Mouse (Mus musculus) splenic B cell, adult 2 months (primary cell): ENCODE results near the gene 1700086D15Rik.

Source experiments
- DNase-seq: peaks from one replicate; pipeline ENCODE4 v3.0.0-alpha.2; 2011; ENCODE audit warnings: low read depth, low spot score
- H3K27me3 ChIP-seq: 2 replicates; pipeline ENCODE4 v1.6.1; 2012; ENCODE audit warnings: mild to moderate bottlenecking, low read length, moderate library complexity, mixed read lengths; ENCODE audit not compliant: control insufficient read depth, poor library complexity, insufficient read depth, severe bottlenecking
- H3K36me3 ChIP-seq: 2 replicates; pipeline ENCODE4 v1.6.1; 2012; ENCODE audit warnings: mild to moderate bottlenecking, low read length, moderate library complexity, mixed read lengths; ENCODE audit not compliant: control insufficient read depth, poor library complexity, insufficient read depth, severe bottlenecking

1700086D15Rik gene

DNA sequence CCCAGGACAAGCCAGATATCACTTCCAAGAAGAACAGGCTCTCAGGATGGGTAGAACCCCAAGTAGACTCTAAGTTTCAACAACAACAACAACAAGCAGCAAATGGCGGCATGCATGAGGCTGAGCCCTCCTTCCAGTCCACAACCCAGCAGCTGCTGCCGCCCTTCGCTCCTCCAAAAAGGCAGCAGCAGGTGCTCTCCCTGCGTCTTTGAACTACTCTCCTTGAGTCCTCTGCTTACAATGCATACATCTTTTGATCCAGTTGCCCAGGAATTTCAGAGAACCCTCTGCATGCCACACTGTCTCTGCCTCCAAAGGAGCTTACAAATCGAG is 1.1 kb downstream of the 1700086D15Rik start:
- Histone ChIP-seq H3K27me3 (no peaks in the 10 kb centered on the region), H3K36me3 (no peaks in the 10 kb centered on the region)
- DNase-seq = no peak

DNA sequence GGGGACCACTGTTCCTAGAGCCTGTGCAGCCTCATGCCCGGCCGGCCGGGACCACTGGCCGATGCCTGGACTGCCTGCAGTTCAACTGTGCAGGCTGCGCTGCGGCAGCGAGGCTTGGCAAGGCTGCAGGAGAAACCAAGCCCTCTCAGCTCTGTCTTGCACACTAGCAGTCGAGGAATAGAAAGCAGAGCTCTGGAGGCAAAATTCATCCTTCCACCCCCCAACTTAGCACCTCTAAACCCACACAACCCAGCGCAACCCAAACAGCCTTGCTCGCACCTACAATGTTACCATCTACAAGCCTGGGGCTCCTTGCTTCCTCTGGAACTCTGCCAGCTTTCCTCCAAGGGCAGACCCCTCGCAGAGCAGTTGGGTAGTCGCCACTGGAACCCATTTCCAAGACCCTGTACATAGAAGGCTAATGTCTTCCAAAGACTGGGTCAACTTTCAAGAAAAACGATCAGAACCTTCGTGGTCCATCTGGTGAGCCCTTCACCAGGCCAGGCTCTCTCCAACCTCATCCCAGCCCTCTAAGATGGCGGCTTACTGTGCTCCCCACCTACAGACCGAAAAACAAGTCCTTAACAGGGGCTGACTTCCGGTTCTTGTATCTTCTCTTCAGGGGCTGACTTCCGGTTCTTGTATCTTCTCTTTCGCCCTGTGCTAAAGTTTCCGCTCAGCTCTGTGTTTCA is 1.6 kb downstream of the 1700086D15Rik start:
- Histone ChIP-seq H3K36me3 (no peaks in the 10 kb centered on the region), H3K27me3 (no peaks in the 10 kb centered on the region)
- no peak for DNase-seq

DNA sequence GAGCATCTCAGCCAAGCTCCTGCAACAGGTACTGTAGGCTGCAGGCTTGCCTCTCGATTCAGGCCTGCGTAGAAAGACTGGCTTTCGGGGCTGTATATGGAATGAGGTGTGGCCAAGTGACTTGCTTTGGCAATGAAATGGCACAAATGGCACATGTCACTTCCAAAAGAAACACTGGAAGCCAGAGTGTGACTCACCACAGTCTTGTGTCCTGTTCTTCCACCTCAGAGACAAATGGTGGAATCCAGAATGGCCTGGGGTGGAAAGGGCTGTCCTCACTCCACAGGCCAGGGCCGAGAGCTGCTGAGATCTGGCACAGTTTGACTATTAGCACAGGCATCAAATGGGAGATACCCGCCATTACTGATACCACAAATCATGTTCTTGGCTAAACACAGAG is 6.7 kb downstream of the 1700086D15Rik start:
- H3K36me3 ChIP-seq = no peaks in the 10 kb centered on the region
- H3K27me3 ChIP-seq = no peaks in the 10 kb centered on the region
- no peak for DNase-seq

DNA sequence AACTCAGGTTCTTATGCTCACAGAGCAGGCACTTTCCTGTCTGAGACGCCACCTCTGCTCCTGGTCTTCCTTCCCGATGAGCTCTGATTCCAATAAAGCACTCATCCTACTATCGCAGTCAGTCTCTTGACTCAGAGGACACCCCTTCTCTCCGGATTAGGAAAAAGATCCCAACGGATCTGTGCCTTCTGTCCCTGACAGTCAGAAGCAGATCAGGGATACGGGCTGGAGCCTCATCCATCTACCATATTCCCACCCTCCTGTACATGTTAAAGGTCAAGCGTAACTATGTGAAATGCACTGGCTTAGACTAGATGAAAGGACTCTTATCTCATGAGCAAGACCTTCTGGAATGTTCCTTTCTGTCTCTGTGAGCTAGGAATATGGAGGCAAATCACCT is 11.2 kb downstream of the 1700086D15Rik start:
- H3K36me3 ChIP-seq = no peaks in the 10 kb centered on the region

DNA sequence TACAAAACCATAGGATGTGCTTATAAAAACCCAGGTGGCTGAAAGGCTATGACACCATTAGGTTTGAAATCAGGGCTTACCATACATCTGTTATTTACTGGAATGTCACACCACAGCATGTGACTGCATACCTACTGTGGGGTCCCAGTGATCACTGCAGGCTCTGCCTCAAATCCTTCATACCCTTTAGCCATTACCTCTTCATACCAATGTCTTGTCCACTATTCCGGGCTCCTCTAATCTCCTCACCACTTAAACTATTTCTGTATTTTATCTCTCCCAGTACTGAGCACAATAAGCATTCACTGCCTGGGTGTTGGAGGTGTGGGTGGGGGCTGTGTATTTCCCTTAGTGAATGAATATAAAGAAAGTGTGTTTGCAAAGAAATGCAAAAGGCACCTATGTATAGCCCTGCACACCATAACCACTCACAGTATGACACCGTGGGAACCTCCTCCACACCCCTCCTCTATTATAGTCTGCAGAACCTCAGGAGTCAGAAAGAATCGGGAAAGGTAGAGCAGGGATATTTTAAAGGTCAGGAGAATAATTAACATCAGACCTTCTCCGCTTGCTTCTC is 16.8 kb downstream of the 1700086D15Rik start:
- Histone ChIP-seq H3K36me3 (no peaks in the 10 kb centered on the region), H3K27me3 (no peaks in the 10 kb centered on the region)
- DNase-seq = no peak

More for the DNA sequence above, 11.2 kb downstream of the 1700086D15Rik start:
- H3K27me3 ChIP-seq = no peaks in the 10 kb centered on the region
- DNase-seq = no peak

DNA sequence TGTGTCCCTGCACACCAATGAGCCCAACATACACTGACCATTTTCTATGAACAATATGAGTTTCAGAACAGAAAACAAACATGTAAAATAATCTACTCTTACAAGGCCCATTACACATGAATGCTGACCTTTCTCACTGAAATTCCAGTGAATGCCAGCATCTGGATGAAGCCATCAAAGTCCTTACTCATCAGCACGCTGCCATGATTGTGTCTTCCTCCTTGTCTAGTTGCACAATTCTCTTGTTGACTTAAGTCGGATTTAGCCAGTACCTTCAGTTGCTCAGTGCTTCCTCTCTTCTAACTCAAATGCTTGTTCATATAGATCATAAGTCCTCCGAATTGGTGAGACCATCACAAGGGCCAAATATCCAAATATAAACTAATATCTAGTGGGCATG is 20.7 kb downstream of the 1700086D15Rik start:
- Histone ChIP-seq H3K36me3 (no peaks in the 10 kb centered on the region), H3K27me3 (no peaks in the 10 kb centered on the region)
- DNase-seq = no peak

DNA sequence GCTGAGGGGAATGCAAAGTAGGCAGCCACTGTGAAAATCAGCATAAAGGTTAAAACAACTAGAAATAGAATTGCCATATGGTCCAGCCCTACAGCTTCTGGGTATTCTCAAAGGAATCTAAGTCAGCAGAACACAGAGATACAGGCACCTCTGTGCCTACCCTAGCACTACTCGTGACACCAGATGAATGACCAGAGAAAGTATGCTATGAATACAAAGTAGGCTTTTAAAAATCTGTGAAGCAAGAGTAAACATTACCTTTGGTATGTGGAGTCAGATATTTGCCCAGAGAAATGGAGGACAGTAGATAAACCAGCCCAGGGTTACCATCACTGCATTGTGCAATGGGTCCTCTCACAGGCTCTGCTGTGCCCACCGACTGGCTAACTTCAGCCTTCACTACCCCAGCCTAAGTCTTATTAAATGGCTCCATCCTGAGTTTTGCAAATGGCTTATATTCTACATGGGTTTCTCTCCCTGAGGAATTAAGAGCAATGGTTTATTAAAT is 22.5 kb downstream of the 1700086D15Rik start:
- no peaks in the 10 kb centered on the region for H3K36me3 ChIP-seq
- no peak for DNase-seq
- H3K27me3 ChIP-seq = no peaks in the 10 kb centered on the region

DNA sequence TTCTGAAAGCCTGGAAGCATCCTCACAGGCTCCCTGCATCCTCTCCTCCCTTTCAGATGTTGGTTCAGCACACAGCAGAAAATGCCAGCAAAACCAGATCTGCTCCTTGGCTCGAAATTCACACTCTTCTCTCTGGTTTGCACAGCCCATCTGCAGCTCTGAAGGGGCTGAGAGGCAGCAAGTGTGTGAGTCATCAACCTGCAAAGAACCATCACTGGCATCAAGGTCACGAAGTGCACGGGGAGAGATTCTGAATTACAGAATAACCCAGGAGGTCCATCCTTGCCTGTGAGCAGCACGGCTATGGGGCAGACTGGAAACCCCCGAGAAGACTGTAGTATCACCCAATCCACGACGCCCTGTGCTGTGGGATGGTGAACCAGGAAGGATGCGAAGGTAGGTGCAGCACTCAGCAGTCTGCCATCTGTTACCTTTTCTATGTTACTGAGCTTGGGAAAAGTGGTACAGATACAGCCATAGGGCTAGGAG is 24.4 kb downstream of the 1700086D15Rik start:
- Histone ChIP-seq H3K36me3 (no peaks in the 10 kb centered on the region), H3K27me3 (no peaks in the 10 kb centered on the region)
- DNase-seq = no peak

DNA sequence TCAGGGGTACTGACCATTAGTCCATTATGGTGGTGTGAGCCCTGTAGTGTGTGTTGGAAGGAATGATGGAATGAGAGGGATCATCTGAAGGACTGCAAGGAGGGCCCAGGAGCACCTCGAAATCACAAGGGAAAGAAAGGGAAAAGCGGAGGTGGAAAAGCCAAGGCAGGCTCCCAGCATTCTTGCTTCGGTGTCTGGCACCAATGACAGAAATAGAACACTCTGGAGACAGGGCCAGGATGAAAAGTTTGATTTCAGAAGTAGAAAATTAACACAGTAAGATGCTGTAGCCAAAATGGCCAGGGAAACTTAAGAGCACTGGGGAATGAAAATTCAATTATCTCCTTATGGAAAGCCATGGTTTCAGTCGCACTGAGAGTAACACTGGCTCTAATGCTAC is 26.0 kb downstream of the 1700086D15Rik start:
- DNase-seq = no peak
- H3K27me3 ChIP-seq = no peaks in the 10 kb centered on the region
- H3K36me3 ChIP-seq = no peaks in the 10 kb centered on the region

DNA sequence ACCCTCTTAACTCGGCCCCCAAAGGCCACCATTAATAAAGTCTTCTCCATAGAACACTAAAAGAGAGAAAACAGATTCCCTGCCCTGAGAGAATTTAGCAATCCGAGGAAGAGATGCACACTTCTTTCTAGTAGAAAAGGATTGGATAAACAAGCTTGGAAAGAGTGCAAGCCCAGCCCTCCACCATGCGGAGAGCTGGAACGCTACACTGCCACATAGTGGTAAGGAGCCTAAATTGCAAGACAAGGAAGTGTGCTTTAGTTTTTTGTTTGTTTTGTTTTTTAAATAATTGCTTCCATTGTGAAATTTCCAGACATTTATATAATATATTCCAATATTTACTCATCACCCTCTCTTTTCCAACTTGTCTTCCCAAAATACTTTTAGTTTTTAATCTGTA is 30.6 kb downstream of the 1700086D15Rik start:
- DNase-seq = no peak
- Histone ChIP-seq H3K36me3 (no peaks in the 10 kb centered on the region), H3K27me3 (no peaks in the 10 kb centered on the region; the same call in 1 of the 2 replicates)

DNA sequence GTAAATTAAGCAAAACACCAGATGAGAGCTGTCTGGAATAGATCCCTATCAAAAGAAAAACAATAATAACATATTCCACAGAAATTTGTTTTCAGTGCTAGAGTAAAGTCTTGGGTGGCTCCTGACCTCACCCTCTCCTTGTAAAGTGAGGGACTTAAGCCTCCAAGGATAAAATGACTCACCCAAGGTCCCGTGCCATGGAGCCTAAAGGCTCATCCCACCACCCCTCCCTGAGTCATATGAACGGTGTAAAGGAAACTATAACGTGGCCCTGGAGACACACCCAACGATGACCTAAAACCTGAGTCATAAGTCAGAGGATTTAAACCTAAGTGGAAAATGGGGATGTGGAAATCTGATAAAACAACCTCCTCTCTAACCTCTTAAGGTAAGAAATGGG is 31.0 kb downstream of the 1700086D15Rik start:
- Histone ChIP-seq H3K27me3 (no peaks in the 10 kb centered on the region; the same call in 1 of the 2 replicates), H3K36me3 (no peaks in the 10 kb centered on the region)
- no peak for DNase-seq

DNA sequence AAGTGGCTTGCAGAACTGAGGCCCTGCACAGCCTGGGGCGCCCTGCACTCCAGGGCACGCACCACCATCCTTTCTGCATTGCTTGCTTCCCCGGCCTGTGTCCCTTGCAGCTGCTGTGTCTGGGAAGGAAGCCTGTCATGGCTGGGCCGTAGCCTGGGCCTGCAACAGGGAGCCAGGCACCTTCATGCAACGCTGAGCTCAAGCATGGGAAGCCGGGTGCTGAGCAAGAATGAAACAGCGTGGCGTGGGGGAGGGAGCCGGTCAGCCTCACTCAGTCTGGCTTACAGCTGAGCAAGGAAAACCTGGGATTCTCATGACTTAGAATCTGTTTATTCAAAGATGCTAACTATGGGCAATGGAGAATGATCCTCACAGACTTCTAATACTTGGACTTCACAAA is 33.1 kb downstream of the 1700086D15Rik start:
- no peaks in the 10 kb centered on the region for H3K36me3 ChIP-seq
- no peak for DNase-seq
- no peaks in the 10 kb centered on the region; the same call in 1 of the 2 replicates for H3K27me3 ChIP-seq

DNA sequence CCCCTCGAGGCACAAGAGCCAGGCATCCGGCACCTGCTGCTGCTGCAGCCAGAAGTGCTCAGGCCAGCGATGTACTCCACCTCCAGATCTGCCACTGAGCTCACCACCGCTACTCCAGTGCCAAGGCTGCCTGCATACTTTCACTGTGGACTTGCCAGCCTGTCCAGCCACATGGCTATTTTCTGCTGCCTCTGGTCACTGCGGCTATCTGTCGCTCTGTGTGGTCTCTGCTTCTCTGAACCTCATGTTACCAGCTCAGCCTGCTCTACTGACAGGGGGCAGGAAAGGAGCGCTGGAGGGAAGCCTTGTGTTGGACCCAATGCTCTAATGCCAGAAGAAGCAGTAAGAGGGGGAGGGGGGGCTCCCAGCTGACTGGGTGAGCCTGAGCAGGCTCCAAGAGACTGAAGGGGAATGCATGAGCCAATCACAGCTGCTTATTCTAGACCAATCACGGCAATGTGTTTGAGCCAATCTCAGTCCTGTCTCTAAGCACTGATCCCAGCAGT is 34.7 kb downstream of the 1700086D15Rik start:
- DNase-seq = no peak
- Histone ChIP-seq H3K27me3 (no peaks in the 10 kb centered on the region; the same call in 1 of the 2 replicates), H3K36me3 (no peaks in the 10 kb centered on the region)

DNA sequence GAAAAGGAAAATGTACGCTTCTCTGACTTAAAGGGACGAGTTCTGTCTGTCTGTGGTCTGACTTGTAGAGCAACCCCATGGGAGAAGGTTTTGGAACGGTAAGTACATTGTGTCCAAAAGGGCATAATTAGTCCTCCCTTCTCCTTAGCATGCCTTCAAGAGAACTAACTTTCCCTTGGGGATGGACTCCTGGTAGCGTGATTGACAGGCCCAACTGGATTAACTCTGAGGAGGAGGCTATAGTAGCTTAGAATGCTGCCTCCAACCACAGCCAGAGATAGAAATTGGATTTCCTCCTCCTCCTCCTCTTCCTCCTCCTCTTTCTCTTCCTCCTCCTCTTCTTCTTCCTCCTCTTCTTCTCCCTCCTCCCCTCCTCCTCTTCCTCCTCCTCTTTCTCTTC is 39.4 kb downstream of the 1700086D15Rik start:
- Histone ChIP-seq H3K36me3 (no peaks in the 10 kb centered on the region), H3K27me3 (no peaks in the 10 kb centered on the region)
- DNase-seq = no peak

DNA sequence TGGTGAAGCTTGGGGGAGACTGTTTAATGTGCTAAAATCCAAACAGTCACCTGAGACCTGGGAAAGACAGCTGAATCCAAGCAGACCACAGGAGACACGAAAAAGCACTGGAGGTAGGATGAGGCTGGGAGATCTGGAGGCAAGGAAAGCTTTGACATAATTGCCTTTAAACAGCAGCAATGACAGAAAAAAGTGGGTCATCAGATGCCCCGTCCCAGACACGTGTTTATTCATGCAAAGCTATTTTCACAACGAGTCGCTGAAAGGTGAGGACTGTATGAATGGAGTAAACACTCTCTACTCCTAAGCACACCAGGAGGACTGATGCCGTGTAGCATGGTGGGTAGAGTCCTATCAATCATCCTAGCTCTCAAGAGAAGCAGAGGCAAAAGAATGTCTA is 43.9 kb downstream of the 1700086D15Rik start:
- Histone ChIP-seq H3K27me3 (no peaks in the 10 kb centered on the region), H3K36me3 (no peaks in the 10 kb centered on the region)
- DNase-seq = no peak
